Mouse (Mus musculus) C2C12 (cell line): Measurements from ENCODE around the gene Spata13.

Experiments
- CEBPB ChIP-seq: IDR thresholded peaks from one replicate; pipeline ENCODE4 v1.6.1; 2011; ENCODE audit warnings: low read depth, mild to moderate bottlenecking, control low read depth, moderate library complexity
- CTCF ChIP-seq: IDR thresholded peaks from one replicate; pipeline ENCODE4 v1.5.1; 2011; ENCODE audit not compliant: control insufficient read depth, insufficient read depth, insufficient read length
- MAX ChIP-seq: IDR thresholded peaks from one replicate; pipeline ENCODE4 v1.6.1; 2011; ENCODE audit warnings: mild to moderate bottlenecking, control low read depth
- MYOD1 ChIP-seq: IDR thresholded peaks from one replicate; pipeline ENCODE4 v1.6.1; 2011; ENCODE audit warnings: low read depth; ENCODE audit not compliant: control insufficient read depth, insufficient read length
- MYOG ChIP-seq: IDR thresholded peaks from one replicate; pipeline ENCODE4 v1.6.1; 2011; ENCODE audit not compliant: control insufficient read depth, insufficient read length; ENCODE audit errors: extremely low read depth

- TF ChIP-seq CEBPB = no peak
- TF ChIP-seq MAX = no peak
- no peak for TF ChIP-seq CTCF
- TF ChIP-seq MYOG = no peak
- TF ChIP-seq MYOD1 = no peak
These were observed 75.4 kb downstream of the Spata13 start for GRCm38 (mm10) chr14:60709192-60709591.
